ENCODE assay signal across 22 mouse cellular contexts in the genomic region with DNA sequence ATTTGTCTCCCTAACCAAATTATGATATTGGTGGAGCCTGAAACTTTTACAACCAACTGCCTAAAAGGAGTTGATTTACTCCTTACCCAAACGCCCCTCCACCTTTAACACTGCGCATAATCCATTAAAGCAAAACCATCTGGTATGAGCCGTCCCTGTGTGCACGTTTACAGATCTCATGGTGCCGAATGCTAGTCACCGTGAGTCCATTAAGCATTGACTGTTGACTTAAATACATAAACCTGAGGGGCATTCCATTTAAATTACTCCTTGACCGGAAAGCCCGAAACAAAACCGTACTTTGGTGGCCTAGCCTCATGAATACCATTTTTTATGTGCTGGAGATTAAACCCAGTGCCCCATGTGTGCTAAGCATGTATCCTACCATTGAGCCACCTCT. TPM values are rescaled to one million over a fixed set of nuclear protein-coding genes. Genes with fewer than 3 reads are reported as not detected.
"Had no signal": no experiment of that assay in that cellular context is flagged by ENCODE, and none has a peak within 500 bp of the region (broad histone marks: within the 10 kb centered on the region; RNA-seq: fewer than 3 reads in every experiment).

No protein-coding gene starts in this region.

- H3K36me3 ChIP-seq: limb, embryonic 13.5 days; liver, embryonic 12.5 days; liver, embryonic 15.5 days; lung, embryonic 15.5 days; midbrain, embryonic 10.5 days; neural tube, embryonic 12.5 days; neural tube, embryonic 15.5 days; stomach, embryonic 15.5 days had no signal

- H3K9me3 ChIP-seq: limb, embryonic 13.5 days; liver, embryonic 12.5 days; liver, embryonic 15.5 days; lung, embryonic 15.5 days; megakaryocyte, embryonic 14.5 days; midbrain, embryonic 10.5 days; neural tube, embryonic 12.5 days; neural tube, embryonic 15.5 days; stomach, embryonic 15.5 days had no signal

- H3K9ac ChIP-seq: limb, embryonic 13.5 days; liver, embryonic 12.5 days; liver, embryonic 15.5 days; lung, embryonic 15.5 days; neural tube, embryonic 12.5 days; neural tube, embryonic 15.5 days; stomach, embryonic 15.5 days had no signal

- ATAC-seq: liver, embryonic 12.5 days had no signal

- H3K4me2 ChIP-seq: limb, embryonic 13.5 days; liver, embryonic 12.5 days; liver, embryonic 15.5 days; lung, embryonic 15.5 days; neural tube, embryonic 12.5 days; neural tube, embryonic 15.5 days; stomach, embryonic 15.5 days had no signal

- H3K27ac ChIP-seq: limb, embryonic 13.5 days; liver, embryonic 12.5 days; liver, embryonic 15.5 days; lung, embryonic 15.5 days; midbrain, embryonic 10.5 days; neural tube, embryonic 12.5 days; neural tube, embryonic 15.5 days; stomach, embryonic 15.5 days had no signal

- H3K4me3 ChIP-seq: limb, embryonic 13.5 days; liver, embryonic 12.5 days; liver, embryonic 15.5 days; lung, embryonic 15.5 days; megakaryocyte, embryonic 14.5 days; midbrain, embryonic 10.5 days; neural tube, embryonic 12.5 days; neural tube, embryonic 15.5 days; stomach, embryonic 15.5 days had no signal

- H3K4me1 ChIP-seq: liver, embryonic 15.5 days; lung, embryonic 15.5 days; neural tube, embryonic 12.5 days had no signal

- H3K27me3 ChIP-seq: limb, embryonic 13.5 days; liver, embryonic 15.5 days; lung, embryonic 15.5 days; neural tube, embryonic 12.5 days; neural tube, embryonic 15.5 days; stomach, embryonic 15.5 days had no signal

- DNase-seq: kidney, adult 18-20 months; kidney, adult 9 months; kidney, postnatal 14 days; kidney, postnatal 4 days; liver; lung, adult 18-20 months; lung, postnatal 10 days; lung, postnatal 36 days; midbrain, embryonic 14.5 days; right cerebral cortex, postnatal 14 days; right cerebral cortex, postnatal 4 days; thymus, adult 18-20 months; thymus, postnatal 36 days had no signal

RNA-seq across cellular contexts. Expression of gene Glt28d2, which starts 40.0 kb away (rescaled TPM):
- polyA plus RNA-seq: midbrain, embryonic 10.5 days had no signal
